Mouse (Mus musculus) limb, embryonic 10.5 days (tissue): Measurements from ENCODE around the gene Azin2. TPM values are rescaled to one million over a fixed set of nuclear protein-coding genes. Genes with fewer than 3 reads are reported as not detected.

ENCODE experiments used
- DNase-seq: peaks from one replicate; pipeline ENCODE4 v3.0.0-alpha.2; 2017; ENCODE audit warnings: low spot score
- H3K27ac ChIP-seq: fragments of 300-500 bp; sonication (generic); 2 replicates; pipeline ENCODE4 v1.5.1; 2016; ENCODE audit warnings: mild to moderate bottlenecking
- H3K27me3 ChIP-seq: fragments of 300-500 bp; sonication (generic); 2 replicates; pipeline ENCODE4 v1.6.1; 2016; ENCODE audit warnings: low read depth, mild to moderate bottlenecking; ENCODE audit not compliant: poor library complexity, severe bottlenecking
- H3K36me3 ChIP-seq: fragments of 300-500 bp; sonication (generic); 2 replicates; pipeline ENCODE4 v1.6.1; 2016; ENCODE audit warnings: mild to moderate bottlenecking, moderate library complexity
- H3K4me1 ChIP-seq: fragments of 300-500 bp; sonication (generic); 2 replicates; pipeline ENCODE4 v1.6.1; 2016
- H3K4me3 ChIP-seq: fragments of 300-500 bp; sonication (generic); 2 replicates; pipeline ENCODE4 v1.5.1; 2016; ENCODE audit warnings: mild to moderate bottlenecking, moderate library complexity
- H3K9me3 ChIP-seq: fragments of 300-500 bp; sonication (generic); replicated peaks from 2 replicates; pipeline ENCODE4 v1.6.1; 2016; ENCODE audit warnings: mild to moderate bottlenecking
- WGBS: fragments of 180-500 bp; shearing (Covaris S2); methylation state at CpG from one replicate; pipeline ENCODE4 v1.1.7; 2016; 5-methylcytosine and 5-hydroxymethylcytosine counted together
- polyA plus RNA-seq: library from polyadenylated mRNA; unstranded; fragments of >200 nt; fragmentation: Nextera tagmentation; extraction: Ambion mirVana; gene quantifications from 2 replicates; pipeline ENCODE4 v1.2.1, GENCODE M21; 2016

Azin2 gene
- polyA plus RNA-seq, 1 experiment from 2014 or later, result 15.4 TPM

DNA sequence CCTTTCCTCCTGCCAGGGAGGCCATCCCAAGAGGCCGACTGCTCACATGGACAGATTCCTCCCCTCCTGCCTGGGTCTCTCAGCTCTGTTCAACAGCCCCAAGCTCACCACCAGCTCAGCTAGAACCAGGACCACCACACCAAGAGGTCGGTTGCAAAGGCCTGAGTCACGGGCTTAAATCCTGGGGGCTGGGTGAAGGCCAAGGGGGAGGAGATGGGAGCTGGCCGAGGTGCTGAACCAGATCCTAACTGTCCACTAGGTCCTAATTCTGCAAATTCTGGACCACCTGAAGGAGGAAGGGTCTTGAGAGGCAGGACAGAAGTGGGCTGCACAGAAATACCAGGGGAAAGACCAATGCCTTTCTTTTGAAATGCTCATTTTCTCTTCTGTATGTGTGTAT lies 48.4 kb downstream of the Azin2 start:
- WGBS, result 24% methylated on average over 4 of the region's 4 CpGs
- H3K4me3 ChIP-seq, result no peak overlapping the region

DNA sequence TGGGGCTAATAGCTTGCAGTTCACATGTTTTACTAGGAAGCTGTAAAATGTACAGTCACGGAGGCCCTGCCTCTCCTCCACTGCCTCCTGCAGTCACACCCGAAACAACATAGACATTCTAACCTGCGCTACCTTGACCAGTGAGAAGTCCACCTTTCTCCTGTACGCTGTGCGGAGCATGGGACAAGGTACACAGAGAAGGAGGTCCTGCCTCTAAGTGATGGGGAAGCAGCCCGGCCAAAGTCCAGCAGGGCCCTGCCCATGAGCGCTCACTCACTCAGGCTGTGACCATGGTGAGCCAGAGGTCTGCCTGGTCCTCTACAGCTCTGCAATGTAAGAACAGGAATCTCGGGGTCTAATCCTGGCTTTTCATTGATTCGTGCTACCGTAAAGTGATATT lies 50.2 kb downstream of the Azin2 start:
- Histone ChIP-seq H3K27me3 (no peaks in the 10 kb centered on the region), H3K9me3 (no peaks in the 10 kb centered on the region), H3K36me3 (peaks cover 19% of the 10 kb centered on the region), H3K4me1 (peaks cover 17% of the 10 kb centered on the region), H3K27ac (no peak overlapping the region), H3K4me3 (no peak overlapping the region)
- WGBS, result 90% methylated on average over 10 of the region's 10 CpGs
- DNase-seq, result no peak

More for the DNA sequence above, 48.4 kb downstream of the Azin2 start:
- H3K9me3 ChIP-seq, result no peaks in the 10 kb centered on the region
- H3K36me3 ChIP-seq, result peaks cover 18% of the 10 kb centered on the region
- H3K4me1 ChIP-seq, result peaks cover 7% of the 10 kb centered on the region; the same call in 1 of the 2 replicates
- H3K27ac ChIP-seq, result no peak overlapping the region
- no peaks in the 10 kb centered on the region for H3K27me3 ChIP-seq
- DNase-seq, result peak; percentile 77

DNA sequence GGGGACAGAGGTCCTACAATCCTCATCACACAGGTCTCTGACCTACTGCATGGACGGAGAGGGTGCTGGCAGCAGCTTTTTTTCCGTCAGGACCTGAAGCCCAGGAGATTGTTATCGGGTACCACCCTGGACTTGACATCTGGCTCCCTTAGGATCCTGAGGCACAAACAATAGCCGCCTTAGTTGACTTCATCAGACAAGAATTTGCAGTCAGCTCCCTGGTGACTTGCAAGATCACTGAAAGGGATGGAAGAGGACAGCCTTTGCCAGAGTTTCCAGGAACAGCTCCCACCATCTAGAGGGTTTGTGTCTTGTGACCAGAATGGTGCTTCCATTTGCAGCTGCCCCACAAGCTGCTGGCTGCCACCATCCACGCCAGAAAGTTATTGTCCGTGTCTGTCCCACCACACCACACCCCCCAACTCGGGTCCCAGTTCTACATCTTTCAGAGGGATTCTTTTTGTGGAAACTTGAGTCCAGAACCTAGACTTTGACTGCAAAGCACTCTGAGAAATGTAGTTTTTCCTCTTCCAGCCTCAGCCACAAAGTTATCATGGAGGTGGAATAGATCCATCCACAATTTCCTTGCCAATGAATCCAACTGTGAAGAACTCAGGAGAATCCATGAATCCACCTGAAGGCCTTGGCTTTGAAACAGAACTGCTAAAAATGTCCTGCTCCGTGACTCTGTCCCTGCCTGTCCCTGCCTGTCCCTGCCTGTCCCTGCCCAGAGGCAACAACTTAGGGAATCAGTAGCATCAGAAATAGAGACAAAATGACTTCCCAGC lies 51.8 kb downstream of the Azin2 start:
- peaks cover 33% of the 10 kb centered on the region for H3K4me1 ChIP-seq
- WGBS, result 84% methylated on average over 8 of the region's 8 CpGs
- peaks cover 19% of the 10 kb centered on the region for H3K36me3 ChIP-seq
- no peak for DNase-seq
- no peaks in the 10 kb centered on the region for H3K27me3 ChIP-seq
- H3K27ac ChIP-seq, result no peak overlapping the region
- H3K9me3 ChIP-seq, result no peaks in the 10 kb centered on the region
- no peak overlapping the region for H3K4me3 ChIP-seq

DNA sequence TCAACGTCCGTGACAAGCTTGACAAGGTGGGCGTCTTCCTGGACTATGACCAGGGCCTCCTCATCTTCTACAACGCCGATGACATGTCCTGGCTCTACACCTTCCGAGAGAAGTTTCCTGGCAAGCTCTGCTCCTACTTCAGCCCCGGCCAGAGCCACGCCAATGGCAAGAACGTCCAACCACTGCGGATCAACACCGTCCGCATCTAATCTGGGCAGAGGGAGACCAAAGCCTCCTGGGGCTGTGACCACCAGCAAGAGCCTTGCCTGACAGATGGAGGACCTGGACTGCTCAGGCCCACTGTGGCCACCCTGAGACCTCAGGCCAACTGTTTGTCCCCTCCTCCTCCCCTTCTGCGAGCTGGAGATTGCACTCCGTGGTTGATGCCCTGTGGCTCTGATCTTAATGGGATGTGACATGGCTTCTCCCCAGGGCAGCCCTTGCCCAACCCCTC lies 52.8 kb downstream of the Azin2 start:
- H3K27ac ChIP-seq, result no peak overlapping the region
- H3K4me1 ChIP-seq, result peaks cover 43% of the 10 kb centered on the region
- peaks cover 19% of the 10 kb centered on the region for H3K36me3 ChIP-seq
- WGBS, result 92% methylated on average over 14 of the region's 14 CpGs
- no peak for DNase-seq
- H3K4me3 ChIP-seq, result no peak overlapping the region
- H3K9me3 ChIP-seq, result no peaks in the 10 kb centered on the region
- H3K27me3 ChIP-seq, result no peaks in the 10 kb centered on the region

DNA sequence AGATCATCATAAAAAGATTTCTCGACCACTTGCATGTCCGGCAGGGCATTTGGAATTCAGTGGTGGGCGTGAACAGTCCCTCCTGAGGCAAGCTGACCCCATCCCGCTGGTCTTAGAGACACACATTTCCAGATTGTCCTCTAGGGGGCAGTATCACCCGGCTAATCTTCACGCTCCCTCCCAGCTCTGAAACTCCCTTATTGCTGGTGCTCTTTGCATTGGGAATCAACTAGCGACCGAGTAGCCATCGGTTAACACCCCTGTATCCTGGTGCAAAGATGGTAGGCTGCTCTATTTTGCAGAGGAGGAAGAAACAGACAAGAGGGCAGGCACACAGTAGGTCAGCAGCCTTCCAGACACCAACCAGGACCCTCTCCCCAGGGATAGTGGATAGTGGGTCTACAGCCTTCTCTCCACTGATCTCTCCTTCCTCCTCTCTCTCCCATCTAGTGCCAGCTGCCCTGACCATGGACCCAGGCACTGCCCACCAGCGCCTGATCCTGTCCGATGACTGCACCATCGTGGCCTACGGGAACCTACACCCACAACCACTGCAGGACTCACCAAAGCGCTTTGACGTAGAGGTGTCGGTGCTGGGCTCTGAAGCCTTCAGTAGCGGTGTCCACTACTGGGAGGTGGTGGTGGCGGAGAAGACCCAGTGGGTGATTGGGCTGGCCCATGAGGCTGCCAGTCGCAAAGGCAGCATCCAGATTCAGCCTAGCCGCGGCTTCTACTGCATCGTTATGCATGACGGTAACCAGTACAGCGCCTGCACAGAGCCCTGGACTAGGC lies 53.5 kb downstream of the Azin2 start:
- peak; percentile 71 for DNase-seq
- H3K4me1 ChIP-seq, result peaks cover 50% of the 10 kb centered on the region
- no peaks in the 10 kb centered on the region for H3K27me3 ChIP-seq
- 65% methylated on average over 24 of the region's 24 CpGs for WGBS
- peaks cover 19% of the 10 kb centered on the region for H3K36me3 ChIP-seq
- H3K9me3 ChIP-seq, result no peaks in the 10 kb centered on the region
- no peak overlapping the region for H3K4me3 ChIP-seq
- H3K27ac ChIP-seq, result no peak overlapping the region

DNA sequence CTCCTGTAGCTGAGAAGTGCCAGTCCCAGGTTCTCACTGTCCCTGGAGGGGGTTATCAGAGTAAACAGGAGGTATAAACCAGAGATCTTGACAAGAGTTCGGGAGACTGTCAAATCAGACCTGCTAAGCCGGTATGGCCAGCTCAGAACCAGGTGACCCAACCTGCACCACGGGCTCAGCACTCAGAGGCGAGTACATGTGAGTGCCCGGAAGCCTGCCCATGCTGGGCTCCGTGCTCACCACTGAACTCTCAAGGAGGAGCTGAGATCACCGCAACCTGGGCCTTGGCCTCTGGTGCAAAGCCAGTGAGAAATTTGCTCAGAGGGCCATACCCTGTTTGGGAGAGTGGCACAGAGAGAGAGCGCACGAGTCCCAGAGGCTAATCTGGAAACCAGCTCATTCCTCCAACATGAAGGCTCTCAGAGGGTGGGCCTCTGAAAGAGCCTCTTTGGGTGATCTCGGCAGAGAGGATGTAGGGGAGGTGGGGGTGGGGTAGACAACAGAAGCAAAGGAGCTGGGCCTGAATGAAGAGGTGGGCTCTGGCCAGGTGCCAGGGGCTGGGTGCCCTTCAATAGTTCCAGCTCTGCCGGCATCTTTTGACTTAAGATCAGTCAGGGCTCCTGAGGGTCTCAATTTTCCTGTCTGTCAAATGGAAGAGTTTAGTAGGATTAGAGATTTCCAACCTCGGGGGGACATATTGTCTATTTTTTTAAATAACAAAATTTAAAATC lies 54.8 kb downstream of the Azin2 start:
- peak; percentile 46 for DNase-seq
- Histone ChIP-seq H3K4me3 (peak overlapping the region; percentile 13; the same call in 1 of the 2 replicates), H3K36me3 (peaks cover 30% of the 10 kb centered on the region), H3K4me1 (peaks cover 57% of the 10 kb centered on the region), H3K9me3 (no peaks in the 10 kb centered on the region), H3K27ac (peak overlapping the region; percentile 91), H3K27me3 (no peaks in the 10 kb centered on the region)
- 76% methylated on average over 12 of the region's 12 CpGs for WGBS

DNA sequence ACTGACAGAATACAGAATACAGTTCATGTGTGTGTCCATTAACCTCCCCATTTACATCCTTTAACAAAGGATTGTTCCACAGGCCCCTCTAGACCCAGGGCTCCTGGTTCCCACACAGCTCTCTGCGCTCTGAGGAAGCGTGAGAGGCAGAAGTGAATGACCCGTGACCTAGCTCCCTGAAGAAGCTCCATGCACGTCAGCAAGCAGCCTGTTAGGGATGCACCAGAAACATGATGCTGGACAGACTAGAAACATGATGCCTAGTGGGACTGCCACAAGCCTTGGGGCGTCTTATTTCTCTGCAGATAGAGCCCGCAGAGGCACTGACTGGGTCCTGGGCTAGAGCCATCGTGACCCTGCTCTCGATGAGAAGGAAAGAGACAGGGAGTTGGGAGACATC lies 55.5 kb downstream of the Azin2 start:
- H3K27ac ChIP-seq, result peak overlapping the region; percentile 91
- no peaks in the 10 kb centered on the region for H3K9me3 ChIP-seq
- H3K4me1 ChIP-seq, result peaks cover 57% of the 10 kb centered on the region
- no peaks in the 10 kb centered on the region for H3K27me3 ChIP-seq
- WGBS, result 24% methylated on average over 8 of the region's 8 CpGs
- H3K4me3 ChIP-seq, result peak overlapping the region; percentile 13; the same call in 1 of the 2 replicates
- DNase-seq, result no peak
- H3K36me3 ChIP-seq, result peaks cover 33% of the 10 kb centered on the region

DNA sequence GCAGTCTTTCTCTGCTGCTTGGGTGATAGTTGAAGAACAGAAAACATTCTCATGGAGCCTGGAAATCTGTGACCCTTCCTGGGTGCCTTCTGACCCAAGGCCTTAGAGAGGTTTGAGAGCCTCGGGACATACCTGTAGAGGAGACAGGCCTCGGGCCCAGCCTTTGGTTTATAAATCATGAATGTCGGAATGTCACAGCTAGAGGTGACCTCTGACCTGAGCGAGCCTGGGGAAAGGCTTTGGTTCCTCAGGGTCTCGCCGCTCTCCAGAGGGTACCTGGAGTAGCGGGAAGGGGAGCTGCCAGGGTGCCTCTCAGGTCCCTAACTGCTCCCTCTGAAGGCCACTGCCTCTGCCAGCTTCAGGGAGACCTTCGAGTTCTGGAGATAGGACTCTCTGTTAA lies 57.0 kb downstream of the Azin2 start:
- WGBS, result 6% methylated on average over 8 of the region's 8 CpGs
- Histone ChIP-seq H3K36me3 (peaks cover 40% of the 10 kb centered on the region), H3K4me1 (peaks cover 62% of the 10 kb centered on the region), H3K9me3 (no peaks in the 10 kb centered on the region), H3K4me3 (peak overlapping the region; percentile 22), H3K27me3 (no peaks in the 10 kb centered on the region), H3K27ac (peak overlapping the region; percentile 91)
- DNase-seq, result peak; percentile 54

DNA sequence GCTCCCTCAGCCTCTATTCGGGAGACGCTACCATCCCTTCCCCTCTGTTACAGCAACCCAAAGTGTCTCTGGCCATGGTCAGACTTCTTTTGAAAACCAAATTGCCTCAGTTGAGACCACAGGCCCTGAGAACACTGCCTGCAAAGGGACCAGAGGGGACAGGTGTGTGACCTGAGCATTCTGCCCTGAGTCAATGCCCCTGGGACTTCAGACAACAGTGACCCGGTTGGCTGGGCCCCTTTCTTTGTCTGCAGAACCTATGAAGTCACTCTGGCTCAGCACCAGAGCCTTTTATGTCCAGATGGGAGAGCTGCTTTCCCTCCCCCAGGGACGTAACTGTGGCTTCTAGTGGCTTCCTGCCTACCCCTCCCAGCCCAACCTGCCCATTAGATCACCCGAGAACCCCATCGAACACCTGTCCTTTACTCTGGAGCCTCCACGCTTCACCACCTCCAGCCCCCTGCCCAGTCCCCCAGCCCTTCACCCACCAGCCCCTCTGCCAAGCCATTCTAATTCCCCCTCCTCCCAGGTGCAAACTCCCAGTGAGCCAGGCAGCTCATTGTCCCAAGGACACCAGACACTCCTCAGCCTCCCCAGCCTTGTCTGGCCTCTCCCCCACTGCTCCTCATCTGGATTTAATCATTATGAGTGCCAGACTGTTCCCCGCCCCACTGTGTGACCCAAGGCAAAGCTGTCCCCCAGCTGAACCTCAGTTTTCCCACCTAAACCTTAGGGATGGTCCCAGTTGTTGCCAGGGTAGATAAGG lies 58.0 kb downstream of the Azin2 start:
- Histone ChIP-seq H3K4me1 (peaks cover 72% of the 10 kb centered on the region), H3K9me3 (no peaks in the 10 kb centered on the region), H3K36me3 (peaks cover 30% of the 10 kb centered on the region), H3K4me3 (peak overlapping the region; percentile 22), H3K27ac (peak overlapping the region; percentile 91), H3K27me3 (no peaks in the 10 kb centered on the region)
- 38% methylated on average over 8 of the region's 8 CpGs for WGBS
- peak; percentile 74 for DNase-seq

DNA sequence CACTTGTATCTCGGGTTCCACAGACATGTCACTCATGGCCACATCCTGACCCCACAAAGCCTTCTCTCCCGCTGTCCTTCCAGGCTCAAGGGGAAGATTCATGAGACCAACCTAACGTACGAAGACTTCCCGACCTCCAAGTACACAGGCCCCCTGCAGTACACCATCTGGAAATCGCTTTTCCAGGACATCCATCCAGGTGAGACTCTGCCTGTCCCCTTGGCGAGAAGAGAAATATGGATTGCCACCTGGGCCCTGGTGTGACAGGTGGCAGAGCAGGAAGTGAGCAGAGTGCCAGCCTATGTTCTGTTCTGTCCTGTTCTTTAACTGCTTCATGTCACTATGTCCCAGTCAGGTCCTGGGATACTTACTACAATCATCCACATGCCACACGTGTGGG lies 59.9 kb downstream of the Azin2 start:
- Histone ChIP-seq H3K27me3 (no peaks in the 10 kb centered on the region), H3K9me3 (no peaks in the 10 kb centered on the region), H3K4me3 (no peak overlapping the region), H3K4me1 (peaks cover 80% of the 10 kb centered on the region), H3K27ac (0 out of 2 replicates have a peak overlapping the region, but pooled peaks have one; percentile 21), H3K36me3 (peaks cover 25% of the 10 kb centered on the region)
- no peak for DNase-seq
- WGBS, result 86% methylated on average over 8 of the region's 8 CpGs

DNA sequence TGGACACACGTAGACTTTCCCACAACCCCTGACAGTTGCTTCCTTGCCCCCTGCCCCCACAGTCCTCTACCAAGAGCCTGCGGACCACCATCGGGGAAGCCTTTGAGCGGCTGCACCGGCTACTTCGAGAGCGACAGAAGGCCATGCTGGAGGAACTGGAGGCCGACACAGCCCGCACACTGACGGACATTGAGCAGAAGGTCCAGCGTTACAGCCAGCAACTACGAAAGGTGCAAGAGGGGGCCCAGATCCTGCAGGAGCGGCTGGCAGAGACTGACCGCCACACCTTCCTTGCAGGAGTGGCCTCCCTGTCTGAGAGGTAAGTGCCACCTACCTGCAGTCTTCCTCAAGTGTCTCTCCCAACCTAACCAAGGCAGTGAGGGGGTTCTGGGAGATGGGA lies 61.8 kb downstream of the Azin2 start:
- DNase-seq, result no peak
- H3K36me3 ChIP-seq, result peaks cover 25% of the 10 kb centered on the region
- peak overlapping the region; percentile 97 for H3K27ac ChIP-seq
- WGBS, result 87% methylated on average over 14 of the region's 14 CpGs
- H3K27me3 ChIP-seq, result no peaks in the 10 kb centered on the region
- peaks cover 74% of the 10 kb centered on the region for H3K4me1 ChIP-seq
- H3K4me3 ChIP-seq, result peak overlapping the region; percentile 14
- H3K9me3 ChIP-seq, result no peaks in the 10 kb centered on the region

DNA sequence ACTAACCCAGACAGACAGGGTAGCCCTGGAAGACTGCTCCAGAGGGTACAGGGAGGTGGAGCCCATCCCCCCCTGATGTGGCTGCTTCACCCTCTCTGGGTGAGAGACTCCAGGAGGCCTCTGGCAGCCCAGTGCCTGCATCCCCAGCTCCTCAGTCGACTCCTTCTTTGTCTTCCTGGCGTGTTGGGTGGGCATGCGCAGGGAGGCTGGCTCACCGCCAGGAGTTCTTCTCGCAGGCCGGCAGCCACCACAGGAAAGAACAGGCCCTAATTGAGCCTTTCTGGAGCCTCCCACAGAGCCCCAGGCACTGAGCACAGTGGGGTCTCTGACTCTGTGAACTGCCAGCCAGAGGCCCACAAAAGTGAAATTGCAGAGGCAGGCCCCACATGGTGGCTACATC lies 62.9 kb downstream of the Azin2 start:
- Histone ChIP-seq H3K9me3 (no peaks in the 10 kb centered on the region), H3K4me1 (peaks cover 62% of the 10 kb centered on the region), H3K27ac (peak overlapping the region; percentile 97), H3K36me3 (peaks cover 25% of the 10 kb centered on the region), H3K4me3 (peak overlapping the region; percentile 18; the same call in 1 of the 2 replicates), H3K27me3 (no peaks in the 10 kb centered on the region)
- peak; percentile 85 for DNase-seq
- WGBS, result 5% methylated on average over 6 of the region's 6 CpGs
